Mouse (Mus musculus): Measurements from ENCODE around the gene Tmtc1. TPM values are rescaled to one million over a fixed set of nuclear protein-coding genes. Genes with fewer than 3 reads are reported as not detected.

Gene Tmtc1
- 0.35 and 0.51 TPM in 2 replicates for polyA plus RNA-seq (2015; fragmentation: Nextera tagmentation; extraction: Ambion mirVana)

DNA sequence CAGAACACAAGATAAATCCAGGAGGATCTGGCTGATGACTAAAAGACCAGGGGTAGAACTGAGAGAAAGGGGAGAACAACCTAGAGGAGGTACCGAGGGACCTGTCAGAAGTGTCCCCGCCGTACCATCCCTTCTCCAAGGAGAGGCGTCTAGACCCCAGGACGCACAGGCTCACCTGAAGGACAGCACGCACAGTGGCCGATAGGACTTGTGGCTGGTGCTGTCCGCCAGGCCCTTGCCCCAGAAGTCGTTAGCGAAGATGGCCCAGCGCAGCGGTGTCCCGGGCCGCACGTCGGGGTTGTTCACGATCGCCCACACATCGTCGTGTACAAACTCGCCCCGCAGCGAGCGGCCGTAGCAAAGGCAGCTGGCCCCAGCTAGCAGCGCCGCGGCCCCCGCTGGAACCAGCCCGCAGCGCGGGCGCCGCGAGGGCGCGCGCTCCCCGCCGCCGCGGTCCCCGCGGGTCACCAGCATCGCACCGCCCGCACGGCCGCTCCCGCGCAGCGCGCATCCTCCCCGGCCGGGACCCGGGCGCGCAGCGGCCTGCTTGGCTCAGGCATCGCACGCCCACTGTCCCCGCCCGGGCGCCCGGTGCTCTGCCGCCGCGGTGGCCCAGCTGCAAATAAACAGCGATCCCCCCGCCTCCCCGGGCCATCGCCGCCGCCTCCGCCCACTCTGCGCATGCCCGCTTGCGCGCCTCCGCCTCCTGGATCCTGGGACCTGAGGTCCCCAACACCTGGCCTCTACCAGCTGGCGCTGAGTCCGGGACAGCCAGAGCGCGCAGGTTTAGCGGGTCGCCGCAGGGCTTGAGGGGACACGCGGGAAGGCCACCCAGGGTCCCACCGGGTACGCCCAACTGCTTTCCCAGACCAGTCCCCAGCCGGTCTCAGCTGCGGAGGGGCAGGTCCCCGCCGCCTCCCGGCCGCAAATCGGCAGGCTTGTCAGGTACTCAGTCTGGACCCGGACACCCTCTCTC, at the start of gene Tmtc1:
Gene Tmtc1, minus strand, starts transcription at position 664 of the 976 bp plus-strand sequence.

DNA sequence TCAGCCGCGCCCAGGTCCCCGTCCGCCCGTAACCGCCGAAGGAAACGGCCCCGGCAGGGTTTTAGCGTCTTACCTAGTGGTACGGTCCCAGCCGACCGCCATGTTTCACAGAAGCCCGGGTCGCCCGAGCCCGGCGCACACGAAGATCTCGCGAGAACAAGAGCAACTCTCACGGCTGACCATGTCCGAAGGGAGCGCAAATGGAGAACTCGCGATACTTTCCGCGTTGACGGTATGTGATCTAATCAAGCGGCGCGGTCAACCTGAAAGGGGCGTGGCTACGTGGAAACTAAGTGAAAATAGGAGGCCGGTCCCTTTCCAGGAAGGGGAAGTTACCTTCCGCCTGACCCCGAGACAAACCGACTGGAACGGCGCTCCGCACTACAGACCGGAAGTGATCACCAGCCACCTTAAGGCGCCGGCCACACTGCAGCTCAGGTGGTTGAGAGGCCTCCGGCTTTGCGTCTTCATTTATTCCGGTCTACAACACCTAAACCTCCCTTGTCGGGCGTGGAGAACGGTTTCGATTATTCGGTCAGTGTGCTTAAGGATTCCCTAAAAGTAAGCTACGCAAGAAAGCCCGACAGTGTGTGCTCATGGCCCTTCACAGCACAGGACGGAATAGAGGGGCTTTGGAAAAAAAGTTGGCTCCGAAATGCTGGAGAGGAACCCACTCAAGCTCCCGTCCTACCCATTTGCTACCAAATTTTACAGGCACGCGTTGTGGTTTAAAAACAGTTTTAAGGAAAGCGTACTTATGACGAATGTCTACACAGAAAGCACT, 232.1 kb downstream of the Tmtc1 start, which contains the start of gene Ergic2:
Gene Ergic2, minus strand, starts transcription at position 478 of the 784 bp plus-strand sequence.

Other genes starting within 250 kb of the Tmtc1 start
- 113 and 127 TPM in 2 replicates for gene Ergic2, start 232.0 kb downstream of the Tmtc1 start, polyA plus RNA-seq (2015; fragmentation: Nextera tagmentation; extraction: Ambion mirVana)

Measured in spleen, postnatal 0 days (tissue).